ENCODE assay signal across 19 mouse cellular contexts in the genomic region with DNA sequence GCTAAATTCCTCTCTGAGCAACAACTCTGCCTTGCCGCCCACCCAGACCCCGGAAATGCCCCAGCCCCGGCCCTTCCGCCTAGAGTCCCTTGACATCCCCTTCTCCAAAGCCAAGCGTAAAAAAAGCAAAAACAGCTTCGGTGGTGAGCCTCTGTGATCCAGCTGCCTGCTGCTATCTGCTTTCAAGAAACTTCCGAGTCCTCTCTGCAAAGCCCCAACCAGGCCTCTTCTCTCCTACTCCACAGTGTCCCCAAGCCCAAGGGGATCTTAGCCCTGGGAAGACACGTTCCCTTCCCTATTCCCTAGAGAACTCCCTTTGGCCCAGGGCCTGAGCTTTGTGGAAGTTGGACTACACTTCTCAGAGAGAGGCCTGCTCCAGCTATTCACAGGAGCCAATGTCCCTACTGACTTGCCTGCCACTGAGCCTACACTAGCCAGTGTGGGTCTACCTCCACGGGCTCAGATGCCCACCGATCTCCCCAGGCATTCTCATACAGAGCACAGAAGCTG. TPM values are rescaled to one million over a fixed set of nuclear protein-coding genes. Genes with fewer than 3 reads are reported as not detected.
"Had no signal": no experiment of that assay in that cellular context is flagged by ENCODE, and none has a peak within 500 bp of the region (broad histone marks: within the 10 kb centered on the region; RNA-seq: fewer than 3 reads in every experiment).

No protein-coding gene starts in this region.

- H3K27ac ChIP-seq: kidney, postnatal 0 days; layer of hippocampus, adult 2 months; liver, embryonic 13.5 days; midbrain, embryonic 13.5 days; neural tube, embryonic 13.5 days; stomach, embryonic 15.5 days had no signal

- H3K4me3 ChIP-seq: layer of hippocampus, adult 2 months; liver, embryonic 13.5 days; midbrain, embryonic 13.5 days; myocyte; neural tube, embryonic 13.5 days; stomach, embryonic 15.5 days had no signal

- H3K9ac ChIP-seq: liver, embryonic 13.5 days; midbrain, embryonic 13.5 days; neural tube, embryonic 13.5 days; stomach, embryonic 15.5 days had no signal

- H3K27me3 ChIP-seq: liver, embryonic 13.5 days; midbrain, embryonic 13.5 days; neural tube, embryonic 13.5 days; stomach, embryonic 15.5 days had no signal

- H3K9me3 ChIP-seq: liver, embryonic 13.5 days; midbrain, embryonic 13.5 days; neural tube, embryonic 13.5 days; stomach, embryonic 15.5 days had no signal

- ATAC-seq: midbrain, embryonic 13.5 days; midbrain, embryonic 16.5 days had no signal

- H3K4me2 ChIP-seq: liver, embryonic 13.5 days; midbrain, embryonic 13.5 days; neural tube, embryonic 13.5 days; stomach, embryonic 15.5 days had no signal

- DNase-seq: kidney, postnatal 25 days; layer of hippocampus, adult 9-11 months; liver, embryonic 13.5 days; lung, adult 2 months; lung, postnatal 14 days; lung, postnatal 4 days; retina, postnatal 1 day; right cerebral cortex, postnatal 25 days; spleen, adult 18-20 months; thymus, postnatal 25 days had no signal

- H3K36me3 ChIP-seq: liver, embryonic 13.5 days; midbrain, embryonic 13.5 days; neural tube, embryonic 13.5 days; stomach, embryonic 15.5 days had no signal

RNA-seq across cellular contexts. Expression of a gene that starts 51.1 kb away (rescaled TPM):
- total RNA-seq: neutrophil, adult 5-6 weeks had no signal

RNA-seq across cellular contexts. Expression of a gene that starts 51.1 kb away (rescaled TPM):
- total RNA-seq: monocyte, adult 5-6 weeks had no signal
